Mouse (Mus musculus): Measurements from ENCODE around the gene Gm12355.

The Gm12355 gene

DNA sequence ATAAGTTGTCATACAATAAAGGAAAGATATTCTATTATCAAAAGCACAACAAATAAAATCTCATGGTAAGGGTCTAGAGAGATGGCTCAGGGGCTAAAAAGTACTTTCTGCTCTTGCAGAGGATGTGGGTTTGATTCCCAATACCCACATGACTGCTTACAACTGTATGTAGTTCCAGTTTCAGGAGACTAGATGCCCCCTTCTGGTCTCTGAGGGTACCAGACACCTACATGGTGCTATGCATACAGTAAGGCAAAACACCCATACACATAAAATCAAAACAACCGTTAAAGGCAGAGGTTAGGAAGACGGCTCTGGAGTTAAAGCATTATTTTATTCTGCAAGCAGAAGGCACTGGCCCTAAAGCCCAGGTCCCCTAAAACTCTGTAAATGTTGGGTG is 21.5 kb downstream of the Gm12355 start:
- no peak for DNase-seq (ENCODE audit: extremely low spot score, low read depth, low spot score)

DNA sequence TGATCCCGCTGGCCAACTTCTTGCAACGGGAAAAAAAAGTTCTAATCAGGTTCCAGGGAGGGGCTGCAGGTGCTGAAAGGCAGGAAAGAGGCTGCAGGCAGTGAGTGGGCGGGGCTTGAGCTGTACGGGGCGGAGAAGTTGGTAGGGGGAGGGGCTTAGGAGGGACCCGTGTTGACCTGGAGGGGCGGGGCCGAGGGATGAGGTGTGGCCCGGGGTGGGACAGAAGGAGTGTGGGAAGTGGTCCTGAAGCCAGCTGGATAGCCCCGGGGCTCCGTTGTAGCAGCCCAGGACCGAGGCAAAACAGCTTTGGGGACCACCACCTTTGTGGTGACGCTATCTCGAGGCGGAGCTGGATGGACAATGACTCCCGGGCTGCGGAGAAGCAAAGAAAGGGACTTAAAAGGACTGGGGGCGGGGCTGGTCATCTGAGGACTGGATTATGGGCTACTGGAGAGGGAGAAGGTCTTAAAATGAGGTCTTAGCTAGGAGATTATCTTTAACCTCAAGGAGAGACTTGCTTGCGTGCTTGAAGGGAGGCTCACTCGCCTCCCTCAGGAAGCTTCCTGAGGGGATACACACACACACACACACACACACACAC is 23.3 kb downstream of the Gm12355 start:
- DNase-seq (ENCODE audit: extremely low spot score, low read depth, low spot score) = no peak

DNA sequence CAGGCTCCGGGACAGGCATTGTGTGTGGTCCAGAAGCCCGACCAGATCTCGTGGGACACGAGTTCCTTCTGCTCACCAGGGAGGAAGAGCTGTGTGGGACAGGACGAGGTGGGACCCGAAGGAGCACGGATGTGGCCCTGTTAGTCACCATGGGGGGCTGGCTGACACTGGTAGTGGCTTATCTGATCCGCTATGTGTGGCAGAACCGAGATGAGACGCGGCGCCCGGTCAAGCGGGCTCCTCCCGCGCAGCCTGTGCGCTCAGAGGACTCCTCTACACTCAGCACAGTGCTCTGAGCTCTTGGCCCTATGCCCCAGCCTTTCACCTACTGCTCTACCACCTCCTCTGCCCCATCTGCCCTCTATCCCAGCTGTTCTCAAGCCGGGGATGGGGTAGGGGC is 26.2 kb downstream of the Gm12355 start:
- no peak for DNase-seq (ENCODE audit: extremely low spot score, low read depth, low spot score)

DNA sequence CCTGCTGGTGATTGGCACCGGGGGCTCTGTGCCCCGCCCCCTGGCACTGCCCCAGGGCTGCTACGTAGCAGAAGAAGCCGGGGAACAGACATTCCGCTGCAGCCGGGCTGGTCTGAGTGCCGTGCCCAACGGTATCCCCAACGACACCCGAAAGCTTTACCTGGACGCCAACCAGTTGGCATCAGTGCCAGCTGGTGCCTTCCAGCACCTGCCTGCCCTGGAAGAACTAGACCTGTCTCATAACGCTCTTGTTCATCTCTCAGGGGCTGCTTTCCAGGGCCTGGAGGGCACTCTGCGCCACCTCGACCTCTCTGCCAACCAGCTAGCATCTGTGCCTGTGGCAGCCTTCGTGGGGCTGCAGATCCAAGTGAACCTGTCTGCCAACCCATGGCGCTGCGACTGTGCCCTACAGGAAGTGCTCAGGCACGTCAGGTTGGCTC is 26.6 kb downstream of the Gm12355 start:
- no peak for DNase-seq (ENCODE audit: extremely low spot score, low read depth, low spot score)

DNA sequence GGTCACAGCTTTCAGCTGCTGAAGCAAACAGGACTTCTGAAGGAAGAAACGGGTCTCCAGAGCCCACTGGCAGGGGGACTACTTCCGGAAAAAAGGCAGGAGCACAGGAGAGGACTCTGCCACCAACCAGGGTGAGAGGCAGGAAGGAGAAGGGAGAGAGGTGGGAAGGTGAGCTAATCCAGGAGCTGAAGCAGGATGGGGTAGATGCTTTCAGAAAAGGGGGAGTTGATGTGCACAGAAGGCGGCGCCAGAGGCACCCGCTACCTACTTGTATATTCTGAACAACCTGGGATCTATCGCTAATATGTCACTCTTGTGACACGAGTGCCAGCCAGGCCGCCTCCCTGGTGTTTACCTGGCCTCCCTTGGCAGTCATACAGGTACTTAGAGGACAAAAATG is 27.5 kb downstream of the Gm12355 start, which contains the start of gene Lrrc3c:
TSS of gene Lrrc3c (plus strand) at position 301 of the 400 bp plus-strand sequence.
- DNase-seq (ENCODE audit: extremely low spot score, low read depth, low spot score) = no peak

DNA sequence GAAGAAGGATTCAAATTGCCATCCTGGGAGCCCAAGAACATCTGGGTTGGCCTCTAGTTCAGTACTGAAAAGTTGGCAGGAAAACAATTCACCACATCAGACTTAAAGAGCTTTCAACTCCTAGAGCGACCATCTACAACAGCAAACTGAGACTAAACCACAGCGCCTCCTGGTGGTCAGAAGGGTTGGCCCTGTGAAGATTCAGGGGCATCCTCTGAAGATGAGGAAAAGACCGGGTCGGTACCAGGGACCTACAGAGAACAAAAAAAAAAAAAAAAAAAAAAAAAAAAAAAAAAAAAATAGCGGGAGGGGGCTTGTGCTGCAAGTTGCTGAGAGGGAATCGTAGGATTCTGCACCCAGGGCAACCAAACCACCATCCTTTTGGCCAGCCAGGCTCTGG is 28.1 kb downstream of the Gm12355 start:
- peak; percentile 35 for DNase-seq (ENCODE audit: extremely low spot score, low read depth, low spot score)

DNA sequence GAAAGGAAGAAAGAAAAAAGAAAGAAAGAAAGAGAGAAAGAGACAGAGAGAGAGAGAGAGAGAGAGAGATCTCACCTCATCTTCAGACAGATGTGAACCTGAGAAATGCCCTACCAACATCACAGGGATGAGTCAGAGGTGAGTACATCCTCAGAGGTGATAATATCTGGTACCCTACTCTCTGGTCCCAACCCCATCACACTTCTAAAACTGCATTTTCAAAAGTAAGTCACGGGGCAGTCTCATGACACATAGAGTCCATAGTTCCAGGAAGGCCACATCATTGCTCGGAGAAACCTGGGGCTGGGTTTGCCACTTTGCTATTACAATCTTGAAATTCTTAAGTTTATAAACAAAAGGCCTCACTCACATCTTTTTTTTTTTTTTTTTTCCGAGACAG is 29.5 kb downstream of the Gm12355 start:
- no peak for DNase-seq (ENCODE audit: extremely low spot score, low read depth, low spot score)

DNA sequence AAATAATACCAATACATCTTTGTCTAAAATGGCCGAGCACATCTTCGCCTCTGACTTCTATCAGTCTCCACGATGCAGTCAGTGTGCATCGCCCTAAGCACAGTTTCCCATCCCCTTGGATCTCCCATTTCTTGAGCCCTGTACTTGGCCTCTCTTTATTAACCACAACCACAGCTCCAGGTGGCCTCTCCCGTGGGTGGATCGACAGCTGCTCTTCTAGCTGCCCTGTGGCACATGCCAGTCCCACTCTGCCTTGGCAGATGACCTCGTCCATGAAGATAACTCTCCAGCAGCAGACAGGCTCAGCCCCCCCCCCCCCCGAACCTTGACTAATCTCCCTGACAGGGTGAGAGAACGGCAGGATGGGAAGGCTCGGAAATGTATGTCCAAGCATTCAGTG is 30.0 kb downstream of the Gm12355 start:
- no peak for DNase-seq (ENCODE audit: extremely low spot score, low read depth, low spot score)

DNA sequence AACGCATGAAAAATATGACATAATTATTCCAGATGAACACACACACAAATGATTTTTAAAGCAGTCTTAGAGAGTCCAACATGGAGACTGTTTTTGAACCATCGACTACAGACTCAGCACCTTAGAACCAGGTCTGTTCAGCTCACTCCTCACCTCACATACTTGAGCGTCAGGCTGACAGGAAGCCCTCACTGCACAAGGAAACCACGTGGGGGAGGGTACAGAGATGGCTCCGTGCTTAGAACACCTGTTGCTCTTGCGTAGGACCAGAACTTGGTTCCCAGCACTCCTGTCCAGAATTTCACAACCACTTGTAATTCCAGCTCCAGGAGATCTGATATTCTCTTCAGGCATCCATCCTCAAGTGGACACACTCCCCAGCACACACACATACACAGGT is 30.4 kb downstream of the Gm12355 start:
- DNase-seq (ENCODE audit: extremely low spot score, low read depth, low spot score) = no peak

DNA sequence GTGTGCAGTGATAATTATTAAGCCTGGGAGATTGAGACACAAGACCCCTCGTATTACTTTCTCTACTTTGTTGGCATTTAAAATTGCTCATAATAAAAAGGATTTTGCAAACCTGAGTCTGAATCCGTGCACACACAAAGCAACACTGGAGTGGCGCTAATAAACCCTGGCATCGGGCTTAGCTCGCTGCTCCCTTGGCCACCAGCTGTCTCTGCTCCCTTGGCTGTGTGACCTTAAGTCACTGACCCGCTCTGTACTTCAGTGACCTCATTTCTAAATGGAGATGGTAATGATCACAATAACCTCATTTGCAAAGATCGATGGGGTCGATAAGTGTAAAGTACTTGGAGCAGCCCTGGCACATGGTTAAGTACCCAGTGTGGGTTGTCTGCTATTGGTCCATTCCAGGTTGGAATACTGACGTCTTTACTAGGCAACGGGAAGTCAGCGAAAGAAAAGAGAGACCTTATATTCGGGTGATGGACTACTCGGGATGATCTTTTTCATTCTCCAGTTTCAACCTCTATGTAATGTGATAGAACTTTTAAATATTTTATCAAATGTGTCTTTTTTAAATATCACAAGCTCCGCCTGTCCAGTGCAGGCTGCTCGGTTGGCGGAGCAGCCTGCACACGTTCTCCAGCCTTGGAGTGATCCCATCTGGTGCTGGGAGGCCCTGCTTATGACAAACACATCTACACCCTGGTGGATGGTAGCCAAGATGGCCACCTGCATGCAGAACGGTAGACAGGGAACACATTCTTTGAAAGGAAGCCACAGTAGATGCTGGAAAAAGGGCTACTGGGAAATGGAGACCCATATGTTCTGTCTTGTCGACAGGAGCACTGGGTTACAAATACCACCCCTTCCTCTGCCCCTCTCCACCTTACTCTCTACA is 34.7 kb downstream of the Gm12355 start:
- no peak for DNase-seq (ENCODE audit: extremely low spot score, low read depth, low spot score)

DNA sequence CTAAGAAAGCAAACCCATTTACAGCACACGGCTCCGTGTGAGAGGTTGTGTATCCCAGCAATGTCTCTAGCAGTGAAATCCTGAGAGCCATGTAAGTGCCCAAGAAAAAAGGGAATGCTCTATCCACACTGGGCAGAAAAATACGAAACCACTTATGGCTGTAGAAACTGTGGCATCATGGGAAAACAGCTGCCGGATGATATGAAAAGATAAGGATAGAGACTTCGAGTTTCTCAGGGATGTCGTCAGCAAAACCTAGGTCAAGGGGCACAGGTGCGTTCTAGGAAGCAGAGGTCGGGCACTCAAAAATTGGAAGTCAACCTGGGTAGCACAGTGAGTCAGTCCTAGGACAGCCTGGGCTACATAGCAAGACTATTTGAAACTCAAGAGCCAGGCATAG is 36.2 kb downstream of the Gm12355 start:
- no peak for DNase-seq (ENCODE audit: extremely low spot score, low read depth, low spot score)

DNA sequence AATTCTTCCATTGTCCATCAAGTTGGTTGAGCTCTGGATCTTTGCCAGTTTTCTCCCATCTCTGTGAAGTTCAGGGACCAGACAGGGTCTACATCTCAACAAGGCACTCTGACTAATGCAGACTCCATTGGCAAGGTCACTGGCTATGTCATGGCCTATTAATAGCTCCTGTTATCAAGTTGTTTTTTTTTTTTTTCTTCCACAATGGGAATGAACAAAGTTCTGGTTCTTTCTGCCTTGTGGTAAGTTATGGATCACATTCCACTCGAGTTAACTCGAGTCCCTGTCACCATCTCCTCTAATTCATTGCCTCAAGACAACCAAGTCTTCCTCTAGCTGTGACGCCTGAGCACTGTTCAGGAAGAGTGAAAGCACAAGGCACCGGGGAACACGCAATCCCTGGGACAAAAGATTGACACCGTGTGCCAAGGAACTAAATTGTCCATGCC is 36.6 kb downstream of the Gm12355 start:
- DNase-seq (ENCODE audit: extremely low spot score, low read depth, low spot score) = no peak

DNA sequence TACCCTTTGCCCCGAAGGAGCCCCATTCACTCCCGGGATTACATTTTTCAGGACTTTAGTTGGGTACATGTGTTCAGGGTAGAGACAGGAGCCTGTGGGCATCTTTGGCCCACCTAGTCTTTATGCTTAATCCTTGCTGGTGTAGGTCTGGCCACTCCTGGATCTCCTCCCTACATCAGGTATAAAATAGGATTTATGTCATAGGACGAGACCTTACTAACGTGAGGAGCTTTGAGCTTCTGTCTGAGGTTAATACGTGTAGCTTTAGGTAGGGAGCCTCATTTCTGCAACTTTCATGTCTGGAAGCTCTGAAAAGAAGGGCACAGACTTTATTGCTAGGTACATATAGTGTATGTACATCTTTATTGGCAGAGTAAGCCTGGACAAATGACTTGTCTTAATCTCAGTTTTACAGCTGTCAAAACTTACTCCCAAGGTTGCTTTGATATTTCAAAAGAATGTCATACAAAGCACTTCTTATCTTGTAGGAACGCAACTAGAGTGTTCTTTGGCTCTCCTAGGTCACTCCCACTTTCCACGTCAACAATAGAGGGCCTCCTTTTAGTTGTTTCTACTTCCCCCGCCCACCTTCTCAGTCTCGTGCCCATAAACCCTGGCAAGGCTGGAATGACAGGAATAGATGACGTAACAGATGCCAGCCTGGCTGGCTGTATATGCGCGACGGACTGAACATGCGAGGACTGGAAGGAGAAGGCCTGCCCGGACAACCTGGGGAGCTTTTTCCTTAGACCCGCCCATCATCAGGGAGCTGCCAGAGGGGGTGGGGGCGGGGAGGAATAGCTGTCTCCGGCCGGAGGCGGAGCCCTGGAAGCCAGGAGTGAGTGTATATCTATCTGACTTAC is 37.5 kb downstream of the Gm12355 start:
- peak; percentile 22 for DNase-seq (ENCODE audit: extremely low spot score, low read depth, low spot score)

DNA sequence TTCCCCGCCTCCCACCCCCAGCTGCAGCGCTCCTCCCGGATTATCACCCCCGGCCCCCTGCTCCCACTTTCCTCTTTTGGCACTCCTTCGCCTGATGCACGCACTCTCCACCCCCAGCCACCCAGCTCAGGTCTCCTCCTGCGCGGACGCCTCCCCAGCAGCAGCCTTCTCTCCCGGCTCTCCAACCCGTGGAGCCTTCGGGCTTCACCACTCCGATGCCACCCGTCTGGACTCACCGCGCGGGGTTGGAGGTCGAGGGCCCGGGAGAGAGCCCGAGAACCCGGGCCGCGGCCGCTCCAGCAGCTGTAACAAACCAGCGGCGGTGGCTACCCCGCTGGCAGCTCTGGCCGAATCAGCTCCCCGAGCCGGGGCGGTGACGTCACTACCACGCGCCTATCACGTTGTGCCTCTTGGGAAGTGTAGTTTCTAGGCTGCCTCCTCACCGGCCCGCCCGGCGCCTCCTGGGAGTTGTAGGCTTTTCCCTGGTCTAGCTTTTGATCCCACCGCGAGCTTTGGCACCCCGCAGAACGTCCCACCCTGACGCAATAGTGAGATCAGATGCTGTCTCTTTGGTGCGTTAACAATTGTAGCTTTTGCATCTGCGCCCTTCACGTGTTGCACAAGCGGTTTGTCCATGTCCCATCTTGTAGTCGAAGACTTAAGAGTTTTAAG is 38.4 kb downstream of the Gm12355 start, which contains the start of gene Ormdl3:
TSS of gene Ormdl3 (minus strand) at position 477 of the 672 bp plus-strand sequence.
- DNase-seq (ENCODE audit: extremely low spot score, low read depth, low spot score) = peak; percentile 92

DNA sequence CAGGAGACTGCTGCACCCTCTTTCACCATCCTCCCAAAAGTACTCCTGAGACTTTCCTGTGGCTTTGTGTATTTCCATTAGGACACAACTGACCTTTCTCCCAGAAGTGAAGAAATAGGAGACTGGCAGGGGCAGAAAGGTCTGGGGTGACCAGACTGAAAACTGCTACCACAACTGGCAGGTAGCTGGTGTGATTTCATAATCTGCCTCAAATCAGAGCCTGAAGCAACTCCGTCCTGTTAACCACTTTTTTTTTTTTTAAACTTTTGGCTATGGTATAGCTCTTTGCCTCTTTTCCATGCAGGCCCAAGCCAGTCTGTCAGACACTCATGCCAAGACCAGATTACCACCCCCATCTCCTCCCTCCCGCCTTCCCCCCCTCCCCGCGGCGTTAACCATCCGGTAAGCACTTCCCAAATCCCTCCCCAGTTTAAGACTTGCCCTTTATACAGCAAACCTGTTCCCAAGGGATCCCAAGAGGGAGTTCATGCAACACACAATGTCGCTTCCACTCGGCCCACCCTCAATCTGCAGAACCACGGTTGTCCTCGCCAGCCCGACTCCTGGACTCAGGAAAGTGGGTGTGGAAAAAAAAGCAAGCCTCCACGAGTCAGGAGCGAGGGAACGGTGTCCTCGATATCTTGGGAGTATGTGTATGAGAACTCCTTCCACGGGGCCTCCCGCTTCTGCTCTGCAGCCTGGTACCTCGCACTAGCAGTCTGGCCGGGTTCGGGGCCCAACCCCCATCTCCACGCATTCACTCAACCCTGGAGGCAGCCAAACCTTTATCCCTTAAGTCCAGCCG is 39.2 kb downstream of the Gm12355 start:
- DNase-seq (ENCODE audit: extremely low spot score, low read depth, low spot score) = no peak

DNA sequence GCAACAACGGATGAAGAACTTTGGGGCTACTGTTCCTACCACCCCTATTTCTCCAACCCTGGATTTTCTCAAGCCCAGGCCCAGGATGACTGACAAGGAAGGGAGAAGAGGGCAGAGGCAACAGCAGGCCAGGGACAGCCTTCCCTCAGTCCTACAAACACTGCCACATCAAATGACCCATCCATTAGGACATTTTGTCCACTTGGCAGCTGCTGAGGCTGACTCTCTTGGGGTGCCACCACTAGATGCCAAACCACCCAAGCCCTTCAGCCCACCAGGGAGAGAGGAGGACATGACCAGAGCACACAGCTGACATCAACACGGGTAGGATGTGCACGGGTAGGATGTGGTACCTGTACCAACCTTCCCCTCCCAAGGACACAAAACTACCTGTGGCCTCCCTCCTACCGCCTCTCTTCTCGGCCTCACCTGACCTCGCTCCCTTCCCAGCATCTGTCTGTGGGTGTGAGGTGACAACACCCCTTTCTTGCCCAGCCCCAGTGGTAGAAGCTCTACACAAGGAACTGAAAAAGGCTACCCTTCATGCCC is 40.8 kb downstream of the Gm12355 start:
- DNase-seq (ENCODE audit: extremely low spot score, low read depth, low spot score) = no peak

DNA sequence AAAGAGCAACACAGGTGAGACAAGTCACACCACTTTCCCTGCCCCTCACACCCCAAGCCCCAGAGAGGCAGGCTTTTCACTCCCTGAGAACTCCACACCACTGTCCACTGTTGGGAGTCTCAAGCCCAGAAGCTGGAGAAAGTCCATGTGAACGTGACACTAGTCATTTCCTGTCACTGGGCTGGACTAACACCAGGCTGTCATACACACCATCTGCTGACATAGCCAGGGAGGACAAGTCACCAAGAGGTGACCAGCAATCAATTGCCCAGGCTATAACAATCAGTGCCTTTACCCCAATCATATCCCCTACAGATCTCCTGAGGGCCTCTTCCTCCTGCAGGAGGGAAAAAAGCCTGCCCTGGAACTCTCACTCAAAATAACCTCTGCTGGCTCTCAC is 41.3 kb downstream of the Gm12355 start:
- DNase-seq (ENCODE audit: extremely low spot score, low read depth, low spot score) = no peak

DNA sequence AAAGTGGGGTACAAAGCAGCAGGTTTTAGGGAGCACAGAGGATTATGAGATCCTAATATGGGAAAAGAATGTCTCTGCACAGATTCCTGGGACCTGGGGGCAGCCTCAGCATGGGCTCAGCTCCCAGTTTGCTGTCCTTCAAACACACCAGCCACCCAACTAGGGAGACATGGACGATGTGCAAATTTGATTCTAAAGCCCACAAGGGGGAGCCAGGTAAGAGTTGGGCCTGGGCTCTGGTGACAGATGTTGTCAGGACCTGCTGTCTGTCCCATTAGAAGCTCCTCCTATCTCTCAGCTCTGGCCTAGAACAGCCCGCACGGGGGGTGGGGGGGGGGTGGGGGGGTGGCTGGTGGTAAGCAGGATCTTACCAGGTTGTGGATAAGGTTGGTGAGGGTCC is 41.9 kb downstream of the Gm12355 start:
- no peak for DNase-seq (ENCODE audit: extremely low spot score, low read depth, low spot score)

DNA sequence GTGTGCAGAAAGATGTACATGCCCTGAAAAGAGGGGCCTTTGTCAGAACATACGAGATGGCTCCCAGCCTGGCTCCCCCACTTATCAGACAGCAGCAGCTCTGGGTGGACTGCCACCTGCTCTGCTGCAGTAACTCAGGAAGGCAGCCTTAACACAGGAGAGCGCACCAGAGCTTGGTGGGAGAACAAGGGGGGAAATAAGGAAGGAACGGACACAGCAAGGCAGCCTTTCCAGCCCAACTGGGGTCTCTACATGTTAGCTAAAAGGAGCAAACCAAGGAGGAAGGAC is 42.3 kb downstream of the Gm12355 start:
- DNase-seq (ENCODE audit: extremely low spot score, low read depth, low spot score) = no peak
